Mouse (Mus musculus) testis, adult 2 months (tissue): Measurements from ENCODE around the gene Isg20l2. TPM values are rescaled to one million over a fixed set of nuclear protein-coding genes. Genes with fewer than 3 reads are reported as not detected.
A peak's percentile ranks its signal among the peaks of the same experiment; 100 is the strongest.
"Not testable (repeated sequence)": the region's sequence is repeated elsewhere in the genome, so short reads cannot be mapped to it uniquely, and the experiment has no call there.

Source experiments
- H3K27ac ChIP-seq: fragments of 200-500 bp; 2 replicates; pipeline ENCODE4 v1.5.1; 2012; ENCODE audit warnings: low read depth, low read length; ENCODE audit not compliant: control insufficient read depth, insufficient read depth
- H3K27me3 ChIP-seq: fragments of 200-500 bp; 2 replicates; pipeline ENCODE4 v1.6.1; 2012; ENCODE audit warnings: mild to moderate bottlenecking, low read length, moderate library complexity; ENCODE audit not compliant: control insufficient read depth, insufficient read depth
- H3K36me3 ChIP-seq: fragments of 200-500 bp; 2 replicates; pipeline ENCODE4 v1.6.1; 2012; ENCODE audit warnings: mild to moderate bottlenecking, low read length; ENCODE audit not compliant: control insufficient read depth, insufficient read depth
- H3K4me1 ChIP-seq: fragments of 200-500 bp; 2 replicates; pipeline ENCODE4 v1.6.1; 2012; ENCODE audit warnings: low read length; ENCODE audit not compliant: control insufficient read depth, insufficient read depth
- H3K4me3 ChIP-seq: fragments of 200-500 bp; 2 replicates; pipeline ENCODE4 v1.5.1; 2012; ENCODE audit warnings: low read depth, mild to moderate bottlenecking, low read length, moderate library complexity, mixed read lengths; ENCODE audit not compliant: control insufficient read depth
- CTCF ChIP-seq: fragments of 200-500 bp; IDR thresholded peaks from 2 replicates; pipeline ENCODE4 v1.5.1; 2012; ENCODE audit warnings: low read depth, mild to moderate bottlenecking, inconsistent platforms, low read length, moderate library complexity; ENCODE audit not compliant: control insufficient read depth, insufficient read depth, insufficient replicate concordance
- POLR2A ChIP-seq: fragments of 200-500 bp; IDR thresholded peaks from 2 replicates; pipeline ENCODE4 v1.6.1; 2012; ENCODE audit warnings: low read depth, mild to moderate bottlenecking, inconsistent platforms, low read length, moderate library complexity; ENCODE audit not compliant: control insufficient read depth
- polyA plus RNA-seq: library from polyadenylated mRNA; depleted of rRNA; stranded (reverse); fragments of >200 nt; gene quantifications from 2 replicates; pipeline ENCODE4 v1.2.3, GENCODE M21; 2012; rRNA removed

Isg20l2 gene
- 59.9 and 60.6 TPM in 2 replicates for polyA plus RNA-seq

- Histone ChIP-seq H3K27ac (peak within 1 kb of the TSS; percentile 91), H3K4me1 (peaks cover 2% of the 10 kb centered on the region), H3K27me3 (no peaks in the 10 kb centered on the region), H3K36me3 (peaks cover 1% of the 10 kb centered on the region), H3K4me3 (peak within 1 kb of the TSS; percentile 97)
- TF ChIP-seq CTCF (peak; percentile 67; the same call in 1 of the 2 replicates), POLR2A (peak; percentile 71)
These were observed at the start of gene Isg20l2, which contains the start of gene Rrnad1 for GRCm38 (mm10) chr3:87930078-87930795. TSS of gene Isg20l2 (plus strand) at chr3:87930314. TSS of gene Rrnad1 (minus strand) at chr3:87930717.

GRCm38 (mm10) chr3:87884291-87884690 lies 45.8 kb upstream of the Isg20l2 start:
- Histone ChIP-seq H3K4me1 (peaks cover 8% of the 10 kb centered on the region), H3K36me3 (peaks cover 2% of the 10 kb centered on the region; the same call in 1 of the 2 replicates), H3K27me3 (no peaks in the 10 kb centered on the region), H3K4me3 (peak overlapping the region; percentile 94), H3K27ac (peak overlapping the region; percentile 87)
- TF ChIP-seq CTCF (no peak), POLR2A (no peak)

- Histone ChIP-seq H3K36me3 (peaks cover 2% of the 10 kb centered on the region; the same call in 1 of the 2 replicates), H3K4me3 (peak overlapping the region; percentile 94), H3K27me3 (no peaks in the 10 kb centered on the region), H3K4me1 (peaks cover 8% of the 10 kb centered on the region), H3K27ac (peak overlapping the region; percentile 87)
- TF ChIP-seq POLR2A = no peak; the same call in 1 of the 2 replicates
- TF ChIP-seq CTCF = no peak
These were observed 45.3 kb upstream of the Isg20l2 start for GRCm38 (mm10) chr3:87884708-87885251.

GRCm38 (mm10) chr3:87885281-87886003 lies 44.7 kb upstream of the Isg20l2 start, which contains the start of gene Prcc:
TSS of gene Prcc (minus strand) at chr3:87885608.
- peak within 1 kb of the TSS; percentile 94 for H3K4me3 ChIP-seq
- peaks cover 8% of the 10 kb centered on the region for H3K4me1 ChIP-seq
- TF ChIP-seq CTCF (no peak), POLR2A (no peak; the same call in 1 of the 2 replicates)
- H3K36me3 ChIP-seq = no peaks in the 10 kb centered on the region
- H3K27ac ChIP-seq = peak within 1 kb of the TSS; percentile 87
- H3K27me3 ChIP-seq = no peaks in the 10 kb centered on the region

- TF ChIP-seq CTCF (no peak), POLR2A (no peak)
- no peak overlapping the region for H3K27ac ChIP-seq
- no peaks in the 10 kb centered on the region for H3K27me3 ChIP-seq
- no peaks in the 10 kb centered on the region for H3K36me3 ChIP-seq
- peak overlapping the region; percentile 94 for H3K4me3 ChIP-seq
- H3K4me1 ChIP-seq = peaks cover 8% of the 10 kb centered on the region
These were observed 44.1 kb upstream of the Isg20l2 start for GRCm38 (mm10) chr3:87886004-87886365.

GRCm38 (mm10) chr3:87886416-87886815 lies 43.7 kb upstream of the Isg20l2 start:
- Histone ChIP-seq H3K4me3 (no peak overlapping the region), H3K4me1 (peaks cover 8% of the 10 kb centered on the region), H3K27ac (no peak overlapping the region), H3K27me3 (no peaks in the 10 kb centered on the region), H3K36me3 (no peaks in the 10 kb centered on the region)
- TF ChIP-seq CTCF = no peak
- no peak for TF ChIP-seq POLR2A

GRCm38 (mm10) chr3:87887400-87887799 lies 42.7 kb upstream of the Isg20l2 start:
- H3K4me1 ChIP-seq, H3K4me3 ChIP-seq, H3K27ac ChIP-seq, H3K27me3 ChIP-seq, H3K36me3 ChIP-seq: not testable (repeated sequence)
